Mouse (Mus musculus) thymus, adult 2 months (tissue): ENCODE data around the gene Cacnb1. TPM values are rescaled to one million over a fixed set of nuclear protein-coding genes. Genes with fewer than 3 reads are reported as not detected.

Experiments used
- DNase-seq: peaks from one replicate; pipeline ENCODE4 v3.0.0; 2021
- H3K27ac ChIP-seq: fragments of 200-500 bp; 2 replicates; pipeline ENCODE4 v1.5.1; 2012; ENCODE audit warnings: low read length, control low read depth; ENCODE audit not compliant: control insufficient read depth, insufficient read depth
- H3K27me3 ChIP-seq: fragments of 200-500 bp; 2 replicates; pipeline ENCODE4 v1.6.1; 2012; ENCODE audit warnings: mild to moderate bottlenecking, low read length, moderate library complexity, mixed read lengths; ENCODE audit not compliant: control insufficient read depth, insufficient read depth
- H3K36me3 ChIP-seq: fragments of 200-500 bp; 2 replicates; pipeline ENCODE4 v1.6.1; 2012; ENCODE audit warnings: mild to moderate bottlenecking, low read length, moderate library complexity; ENCODE audit not compliant: control insufficient read depth, insufficient read depth
- H3K4me1 ChIP-seq: fragments of 200-500 bp; replicated peaks from 2 replicates; pipeline ENCODE4 v1.6.1; 2012; ENCODE audit warnings: low read length; ENCODE audit not compliant: control insufficient read depth, insufficient read depth
- H3K4me3 ChIP-seq: fragments of 200-500 bp; 2 replicates; pipeline ENCODE4 v1.5.1; 2012; ENCODE audit warnings: mild to moderate bottlenecking, low read length, control low read depth, moderate library complexity; ENCODE audit not compliant: control insufficient read depth, insufficient read depth
- CTCF ChIP-seq: fragments of 200-500 bp; IDR thresholded peaks from 2 replicates; pipeline ENCODE4 v1.5.1; 2012; ENCODE audit warnings: mild to moderate bottlenecking, control low read depth, low read length, moderate library complexity, borderline replicate concordance; ENCODE audit not compliant: control insufficient read depth, poor library complexity, insufficient read depth; ENCODE audit errors: extremely low read depth
- POLR2A ChIP-seq: fragments of 200-500 bp; IDR thresholded peaks from 2 replicates; pipeline ENCODE4 v1.6.1; 2012; ENCODE audit warnings: mild to moderate bottlenecking, low read length, control low read depth, moderate library complexity; ENCODE audit not compliant: control insufficient read depth, poor library complexity, insufficient read depth; ENCODE audit errors: extremely low read depth
- WGBS: fragments of 180-500 bp; shearing (Covaris S2); methylation state at CpG from one replicate; pipeline ENCODE4 v1.1.7; 2018; 5-methylcytosine and 5-hydroxymethylcytosine counted together
- polyA plus RNA-seq: library from polyadenylated mRNA; depleted of rRNA; stranded (reverse); fragments of >200 nt; gene quantifications from 2 replicates; pipeline ENCODE4 v1.2.3, GENCODE M21; 2012; rRNA removed

Gene Cacnb1
- 27.1 and 32.9 TPM in 2 replicates for polyA plus RNA-seq

DNA sequence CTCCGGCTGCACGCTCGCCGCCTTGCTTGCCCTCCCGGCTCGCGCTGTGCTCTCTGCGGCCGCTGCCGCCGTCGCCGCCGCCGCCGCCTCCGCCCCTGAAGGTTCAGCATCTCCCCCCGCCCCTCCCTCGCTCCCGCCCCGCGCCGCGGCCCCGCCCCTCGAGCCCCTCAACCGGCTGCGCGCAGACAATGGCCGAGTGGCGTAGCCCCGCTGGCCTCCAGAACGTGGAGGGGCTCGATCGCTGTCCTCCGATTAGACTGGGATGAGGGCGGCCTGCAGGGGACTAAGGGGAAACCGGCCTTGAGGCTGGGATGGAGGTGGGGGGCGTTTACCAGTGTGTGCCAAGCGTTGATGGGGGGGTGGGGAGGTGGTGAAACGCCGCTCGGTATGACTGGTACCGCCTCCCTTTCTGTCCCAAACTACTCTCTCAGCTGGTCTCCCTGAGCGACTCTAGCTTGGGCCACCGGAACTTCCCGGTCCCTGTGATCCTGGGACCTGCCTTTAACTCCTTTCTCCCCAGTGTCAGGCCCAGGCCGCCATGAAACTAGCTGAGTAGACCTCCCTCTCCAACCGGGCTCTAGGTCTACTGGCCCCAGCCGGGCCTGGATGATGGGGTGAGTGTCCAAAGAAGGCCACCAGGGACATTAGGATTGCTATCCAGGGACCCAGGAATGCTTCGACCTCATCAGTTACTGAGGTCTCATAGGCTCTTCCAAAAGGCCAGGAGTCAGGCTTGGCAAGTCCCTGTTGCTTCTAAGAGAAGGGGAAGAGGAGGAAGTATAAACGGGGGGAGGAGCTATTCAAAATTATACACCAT, at the start of gene Cacnb1:
TSS of gene Cacnb1 (minus strand) at position 480 of the 817 bp plus-strand sequence.
- Histone ChIP-seq H3K4me3 (peak within 1 kb of the TSS; percentile 78), H3K36me3 (no peaks in the 10 kb centered on the region), H3K4me1 (peaks cover 41% of the 10 kb centered on the region), H3K27me3 (no peaks in the 10 kb centered on the region), H3K27ac (peak within 1 kb of the TSS; percentile 8; the same call in 1 of the 2 replicates)
- TF ChIP-seq CTCF (no peak), POLR2A (peak; percentile 38; the same call in 1 of the 2 replicates)
- DNase-seq, result peak; percentile 73
- 2% methylated on average over 49 of the region's 52 CpGs for WGBS

- DNase-seq, result no peak
- Histone ChIP-seq H3K4me1 (no peaks in the 10 kb centered on the region), H3K27ac (no peak overlapping the region), H3K36me3 (no peaks in the 10 kb centered on the region), H3K4me3 (no peak overlapping the region), H3K27me3 (no peaks in the 10 kb centered on the region)
- TF ChIP-seq POLR2A (no peak), CTCF (no peak)
- WGBS, result 95% methylated on average over 21 of the region's 21 CpGs
Observed at GRCm38 (mm10) chr11:98067255-98067654, 44.4 kb upstream of the Cacnb1 start.

GRCm38 (mm10) chr11:98066201-98066600, 43.4 kb upstream of the Cacnb1 start:
- no peak for DNase-seq
- TF ChIP-seq POLR2A (no peak), CTCF (no peak)
- no peaks in the 10 kb centered on the region for H3K4me1 ChIP-seq
- H3K27ac ChIP-seq, result no peak overlapping the region
- 94% methylated on average over 12 of the region's 12 CpGs for WGBS
- no peak overlapping the region for H3K4me3 ChIP-seq
- H3K27me3 ChIP-seq, result no peaks in the 10 kb centered on the region
- H3K36me3 ChIP-seq, result no peaks in the 10 kb centered on the region

DNA sequence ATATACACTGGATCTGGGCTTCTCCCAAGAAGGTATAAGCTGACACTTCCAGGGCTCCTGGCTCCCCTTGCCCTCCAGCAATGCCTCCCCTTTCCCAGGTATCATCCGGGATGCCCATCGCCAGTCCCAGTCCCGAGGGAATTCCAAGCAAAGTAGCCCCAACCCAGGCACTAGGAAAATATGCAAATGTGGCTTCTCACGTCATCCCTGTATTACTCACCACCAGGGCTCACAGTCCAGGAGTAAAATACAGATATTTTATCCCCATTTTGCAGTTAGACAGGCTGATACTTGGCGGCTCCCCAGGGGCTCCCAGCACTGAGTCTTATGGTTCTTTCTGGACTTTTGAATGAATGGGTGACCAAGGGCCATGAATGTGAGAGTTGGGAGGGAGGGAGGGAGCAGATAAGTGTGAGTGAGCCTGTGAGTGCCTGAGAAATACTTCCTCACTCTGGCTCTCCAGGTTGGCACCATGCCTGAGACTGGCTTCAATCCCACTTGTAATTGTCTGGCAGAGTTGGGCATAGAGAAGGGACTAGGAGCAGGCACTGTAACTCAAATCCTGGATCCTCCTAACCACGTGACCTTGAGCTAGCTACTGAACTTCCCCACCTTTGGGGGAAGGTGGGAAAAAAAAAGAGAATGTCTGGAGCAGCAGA, 39.2 kb upstream of the Cacnb1 start:
- Histone ChIP-seq H3K4me1 (0 out of 2 replicates have a peak, but pooled peaks cover 3% of the 10 kb centered on the region), H3K27ac (no peak overlapping the region), H3K4me3 (no peak overlapping the region), H3K36me3 (no peaks in the 10 kb centered on the region), H3K27me3 (no peaks in the 10 kb centered on the region)
- DNase-seq, result no peak
- WGBS, result 83% methylated on average over 6 of the region's 6 CpGs
- TF ChIP-seq POLR2A, result no peak
- TF ChIP-seq CTCF, result no peak

DNA sequence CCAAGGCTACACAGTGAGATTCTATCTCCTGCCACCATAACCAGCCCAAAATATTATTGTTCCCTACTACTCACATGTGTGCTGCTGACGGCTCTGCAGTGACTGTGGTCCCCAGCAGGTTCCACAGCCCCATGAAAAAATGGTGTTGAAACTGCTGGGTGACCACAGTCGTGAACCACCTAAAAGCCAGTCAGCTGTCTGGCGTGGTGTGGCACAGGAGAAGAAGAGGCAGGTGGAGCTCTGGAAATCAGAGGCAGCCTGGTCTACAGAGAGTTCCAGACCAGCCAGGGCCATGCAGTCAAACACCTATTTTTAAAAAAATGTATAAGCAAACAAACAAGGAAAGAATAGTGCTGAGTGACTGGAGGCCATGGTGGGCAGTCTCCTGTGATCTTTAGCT, 38.6 kb upstream of the Cacnb1 start:
- TF ChIP-seq POLR2A (no peak), CTCF (no peak)
- no peak overlapping the region for H3K4me3 ChIP-seq
- 0 out of 2 replicates have a peak, but pooled peaks cover 3% of the 10 kb centered on the region for H3K4me1 ChIP-seq
- no peak overlapping the region for H3K27ac ChIP-seq
- H3K36me3 ChIP-seq, result no peaks in the 10 kb centered on the region
- WGBS, result 6% methylated on average over 3 of the region's 3 CpGs
- no peaks in the 10 kb centered on the region for H3K27me3 ChIP-seq
- no peak for DNase-seq

- H3K27me3 ChIP-seq, result no peaks in the 10 kb centered on the region
- 0 out of 2 replicates have a peak, but pooled peaks cover 3% of the 10 kb centered on the region for H3K4me1 ChIP-seq
- no peak for DNase-seq
- no peaks in the 10 kb centered on the region for H3K36me3 ChIP-seq
- WGBS, result 90% methylated on average over 5 of the region's 5 CpGs
- no peak overlapping the region for H3K27ac ChIP-seq
- no peak overlapping the region for H3K4me3 ChIP-seq
- TF ChIP-seq POLR2A (no peak), CTCF (no peak)
Observed at GRCm38 (mm10) chr11:98060104-98060692, 37.4 kb upstream of the Cacnb1 start.
